Mouse (Mus musculus): ENCODE measurements around the gene Ece1.

DNA sequence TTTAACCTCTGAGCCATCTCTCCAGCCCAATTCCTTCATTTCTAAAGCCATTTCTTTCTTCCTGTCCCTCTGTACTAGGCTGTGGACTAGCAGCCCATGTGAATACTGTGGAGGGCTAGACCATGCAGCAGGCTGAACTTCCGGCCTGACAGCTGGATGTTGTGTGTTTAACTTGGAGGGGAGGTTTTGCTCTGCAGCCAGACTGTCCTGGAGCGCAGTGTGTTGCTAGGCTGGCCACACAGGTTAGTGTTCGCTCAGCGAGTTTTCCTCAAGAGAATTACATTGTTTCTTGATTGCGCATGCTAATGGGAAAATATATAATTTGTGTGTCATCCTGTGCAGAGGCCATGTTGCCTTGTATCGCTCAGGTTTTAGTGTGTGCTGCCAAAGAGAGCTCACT lies 146.6 kb downstream of the Ece1 start:
- no peak for TF ChIP-seq POLR2A (IDR thresholded peaks at IDR 0.05; ENCODE audit: control insufficient read depth, low read depth, low read length)
- TF ChIP-seq CTCF (IDR thresholded peaks at IDR 0.05; ENCODE audit: control insufficient read depth, insufficient read depth, insufficient replicate concordance, low read depth, low read length), result no peak

All from testis, adult 2 months (tissue).